Mouse (Mus musculus): ENCODE results near the gene Rubcnl. TPM values are rescaled to one million over a fixed set of nuclear protein-coding genes. Genes with fewer than 3 reads are reported as not detected.

The Rubcnl gene
- polyA plus RNA-seq, 1 experiment from 2014 or later, result 0.18 TPM

DNA sequence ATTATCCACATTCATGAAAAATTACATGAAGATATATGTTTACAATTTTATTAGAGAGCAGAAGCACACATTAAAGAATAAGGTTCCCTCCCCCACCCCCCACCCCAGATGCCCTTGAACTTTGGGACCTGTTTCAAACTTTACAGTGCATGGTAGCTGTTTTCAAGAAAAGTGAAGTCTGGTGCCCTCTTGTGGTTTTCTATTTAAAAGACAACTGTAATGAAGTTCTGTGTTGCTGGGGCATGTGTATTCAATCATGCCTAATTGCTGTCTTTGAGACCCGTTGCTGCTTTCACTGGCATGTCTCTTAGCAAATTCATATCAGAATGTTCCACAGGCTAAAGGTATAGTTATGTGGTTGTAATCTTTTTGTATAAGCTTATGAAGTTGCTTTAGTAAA is 25.3 kb upstream of the Rubcnl start:
- no peak overlapping the region for H3K9ac ChIP-seq
- no peaks in the 10 kb centered on the region for H3K4me1 ChIP-seq
- peak; percentile 23; the same call in 1 of the 2 replicates for ATAC-seq (ENCODE audit: low FRiP score)
- no peak overlapping the region for H3K4me2 ChIP-seq
- H3K36me3 ChIP-seq (replicated peaks), result no peaks in the 10 kb centered on the region
- no peak overlapping the region for H3K27ac ChIP-seq
- no peaks in the 10 kb centered on the region for H3K9me3 ChIP-seq
- no peaks in the 10 kb centered on the region for H3K27me3 ChIP-seq
- WGBS, result 3% methylated on average over 1 of the region's 1 CpGs
- no peak overlapping the region for H3K4me3 ChIP-seq (replicated peaks)

DNA sequence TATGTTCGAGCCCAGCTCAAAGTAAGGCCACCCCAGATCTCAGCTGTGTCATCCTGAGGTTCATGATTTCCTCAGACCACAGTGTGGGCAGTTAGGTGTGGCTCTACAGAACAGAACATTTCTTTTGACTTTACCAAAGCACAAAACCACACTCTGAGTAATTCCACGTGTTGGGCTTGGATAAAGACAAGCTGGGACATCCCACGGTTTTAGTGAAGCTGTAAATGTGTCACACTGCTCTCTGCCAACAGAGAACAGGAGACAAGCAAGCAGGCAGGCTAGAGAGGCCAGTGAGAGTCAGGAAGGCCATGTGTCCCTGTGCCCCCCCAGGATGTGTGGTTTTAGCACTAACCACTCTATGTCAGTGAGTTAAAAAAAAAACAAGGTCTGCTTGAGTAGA is 19.3 kb upstream of the Rubcnl start:
- H3K36me3 ChIP-seq (replicated peaks), result no peaks in the 10 kb centered on the region
- no peaks in the 10 kb centered on the region; the same call in 1 of the 2 replicates for H3K27me3 ChIP-seq
- no peaks in the 10 kb centered on the region for H3K9me3 ChIP-seq
- no peaks in the 10 kb centered on the region for H3K4me1 ChIP-seq
- H3K9ac ChIP-seq, result no peak overlapping the region
- no peak overlapping the region for H3K27ac ChIP-seq
- WGBS, result 86% methylated on average over 3 of the region's 3 CpGs
- H3K4me3 ChIP-seq (replicated peaks), result no peak overlapping the region
- no peak overlapping the region for H3K4me2 ChIP-seq
- no peak for ATAC-seq (ENCODE audit: low FRiP score)

DNA sequence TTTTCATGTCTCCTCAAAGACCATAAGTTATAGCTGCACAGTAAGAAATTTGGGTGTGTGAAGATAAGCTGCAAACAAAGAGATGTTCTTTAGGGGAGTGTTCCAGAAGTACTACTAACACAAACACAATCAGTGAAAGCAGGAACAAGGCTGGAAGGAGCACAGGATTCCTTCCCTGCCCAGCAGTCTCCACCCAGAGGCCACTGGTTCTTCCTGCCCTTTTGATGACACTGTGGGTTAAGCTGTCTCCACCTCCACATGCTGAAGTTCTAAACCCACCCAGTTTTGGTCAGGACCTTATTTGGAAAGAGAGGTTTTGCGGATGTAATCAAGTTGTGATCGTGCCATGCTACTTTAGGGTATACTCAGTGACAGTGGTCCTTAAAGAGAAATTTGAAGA is 18.8 kb upstream of the Rubcnl start:
- no peaks in the 10 kb centered on the region for H3K4me1 ChIP-seq
- 90% methylated on average over 2 of the region's 2 CpGs for WGBS
- no peak overlapping the region for H3K9ac ChIP-seq
- no peak overlapping the region for H3K4me3 ChIP-seq (replicated peaks)
- H3K27me3 ChIP-seq, result no peaks in the 10 kb centered on the region; the same call in 1 of the 2 replicates
- no peaks in the 10 kb centered on the region for H3K36me3 ChIP-seq (replicated peaks)
- no peak overlapping the region for H3K4me2 ChIP-seq
- no peak overlapping the region for H3K27ac ChIP-seq
- ATAC-seq (ENCODE audit: low FRiP score), result no peak
- H3K9me3 ChIP-seq, result no peaks in the 10 kb centered on the region

GRCm38 (mm10) chr14:75001364-75001763 is 14.5 kb upstream of the Rubcnl start:
- Histone ChIP-seq H3K9ac (no peak overlapping the region), H3K4me3 (replicated peaks) (no peak overlapping the region), H3K27ac (no peak overlapping the region), H3K4me2 (no peak overlapping the region), H3K4me1 (no peaks in the 10 kb centered on the region), H3K36me3 (replicated peaks) (no peaks in the 10 kb centered on the region), H3K9me3 (no peaks in the 10 kb centered on the region), H3K27me3 (no peaks in the 10 kb centered on the region; the same call in 1 of the 2 replicates)
- ATAC-seq (ENCODE audit: low FRiP score), result no peak
- WGBS, result 87% methylated on average over 6 of the region's 6 CpGs

DNA sequence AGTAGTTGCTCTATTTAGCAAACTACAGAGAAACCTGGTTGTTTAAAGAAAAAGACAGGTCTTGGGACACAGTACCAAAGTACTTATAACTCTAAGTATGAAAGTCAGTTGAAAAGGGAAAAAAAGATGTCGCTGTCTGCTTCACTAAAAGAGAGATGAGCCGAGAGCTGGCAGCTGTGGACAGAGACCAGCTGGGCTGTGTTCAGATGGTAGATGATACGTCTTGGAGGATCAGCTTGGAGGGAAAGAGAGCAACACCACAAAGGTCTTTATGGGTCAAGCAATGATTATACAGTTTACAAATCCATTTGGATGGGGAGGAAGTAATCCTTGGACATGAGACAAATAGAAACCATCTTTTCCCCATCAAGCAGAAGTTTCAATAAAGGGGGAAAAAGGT is 12.5 kb upstream of the Rubcnl start:
- Histone ChIP-seq H3K4me1 (no peaks in the 10 kb centered on the region), H3K27me3 (no peaks in the 10 kb centered on the region), H3K36me3 (replicated peaks) (no peaks in the 10 kb centered on the region), H3K27ac (no peak overlapping the region), H3K9me3 (no peaks in the 10 kb centered on the region), H3K9ac (no peak overlapping the region), H3K4me2 (no peak overlapping the region), H3K4me3 (replicated peaks) (no peak overlapping the region)
- 85% methylated on average over 3 of the region's 3 CpGs for WGBS
- no peak for ATAC-seq (ENCODE audit: low FRiP score)

DNA sequence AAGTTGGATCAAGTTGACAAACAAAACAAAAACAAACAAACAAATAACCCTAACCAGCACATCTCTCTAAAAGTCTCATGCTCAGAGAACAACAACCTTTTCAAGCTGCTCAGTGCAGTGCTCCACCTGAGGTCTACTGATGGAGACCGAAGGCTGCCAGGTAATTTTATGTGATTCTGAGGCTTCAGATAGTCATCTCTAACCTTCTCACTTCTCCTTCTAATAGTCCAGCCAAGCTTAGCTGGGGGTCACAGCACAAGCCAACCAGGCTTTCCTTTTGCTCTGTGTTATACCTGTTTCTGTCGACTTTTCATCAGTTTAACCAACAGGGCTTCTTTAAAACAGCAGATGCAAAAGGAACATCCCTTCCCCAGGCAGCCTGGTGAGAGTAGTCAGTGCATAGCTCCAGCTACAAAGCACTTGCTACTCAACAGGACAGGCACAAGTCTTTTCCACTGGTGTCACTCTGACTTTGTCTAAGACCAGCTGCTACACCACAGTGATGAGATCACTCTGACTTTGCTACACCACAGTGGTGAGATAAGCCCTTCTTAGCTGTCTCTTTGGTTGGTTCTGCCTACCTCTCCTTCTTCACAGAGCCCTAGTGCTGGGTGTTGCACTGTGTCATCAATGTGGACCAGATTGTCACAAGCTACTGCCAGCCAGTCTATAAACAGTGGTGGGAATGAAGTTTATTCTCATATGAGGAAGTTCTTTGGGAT is 10.2 kb upstream of the Rubcnl start:
- WGBS, result 85% methylated on average over 2 of the region's 2 CpGs
- no peak overlapping the region for H3K27ac ChIP-seq
- no peak for ATAC-seq (ENCODE audit: low FRiP score)
- no peaks in the 10 kb centered on the region for H3K4me1 ChIP-seq
- no peak overlapping the region for H3K9ac ChIP-seq
- no peaks in the 10 kb centered on the region for H3K27me3 ChIP-seq
- H3K9me3 ChIP-seq, result no peaks in the 10 kb centered on the region
- H3K4me3 ChIP-seq (replicated peaks), result no peak overlapping the region
- no peaks in the 10 kb centered on the region for H3K36me3 ChIP-seq (replicated peaks)
- H3K4me2 ChIP-seq, result no peak overlapping the region

- Histone ChIP-seq H3K27ac (no peak overlapping the region), H3K9ac (no peak overlapping the region), H3K4me2 (no peak overlapping the region), H3K9me3 (no peaks in the 10 kb centered on the region), H3K36me3 (replicated peaks) (no peaks in the 10 kb centered on the region), H3K4me3 (replicated peaks) (no peak overlapping the region), H3K4me1 (peaks cover 5% of the 10 kb centered on the region; the same call in 1 of the 2 replicates), H3K27me3 (no peaks in the 10 kb centered on the region)
- no peak for ATAC-seq (ENCODE audit: low FRiP score)
- WGBS, result 71% methylated on average over 4 of the region's 4 CpGs
These were observed 5.5 kb upstream of the Rubcnl start for GRCm38 (mm10) chr14:75010346-75010745.

GRCm38 (mm10) chr14:75010986-75011655 is 4.7 kb upstream of the Rubcnl start:
- Histone ChIP-seq H3K4me3 (replicated peaks) (no peak overlapping the region), H3K4me1 (peaks cover 5% of the 10 kb centered on the region; the same call in 1 of the 2 replicates), H3K27ac (no peak overlapping the region), H3K9ac (no peak overlapping the region), H3K27me3 (no peaks in the 10 kb centered on the region), H3K9me3 (no peaks in the 10 kb centered on the region), H3K4me2 (no peak overlapping the region), H3K36me3 (replicated peaks) (no peaks in the 10 kb centered on the region)
- ATAC-seq (ENCODE audit: low FRiP score), result no peak
- 41% methylated on average over 8 of the region's 8 CpGs for WGBS

DNA sequence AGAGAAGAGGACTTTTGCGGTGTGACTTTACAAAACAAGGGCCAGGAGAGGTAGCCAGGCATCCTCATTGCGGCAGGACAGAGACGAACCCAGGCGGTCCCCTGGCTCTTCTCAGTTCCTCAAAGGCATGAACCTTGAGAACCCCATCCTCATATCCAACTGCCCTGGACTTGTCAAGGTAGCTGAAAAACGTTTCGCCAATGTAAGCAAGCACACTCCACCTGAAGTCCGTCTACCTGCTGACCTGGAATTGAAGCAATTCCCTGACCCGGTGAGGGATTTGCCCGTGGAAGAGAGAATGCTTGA is 841 bp downstream of the Rubcnl start:
- H3K27ac ChIP-seq, result no peak overlapping the region
- no peak for ATAC-seq (ENCODE audit: low FRiP score)
- WGBS, result 68% methylated on average over 9 of the region's 9 CpGs
- H3K4me1 ChIP-seq, result peaks cover 4% of the 10 kb centered on the region; the same call in 1 of the 2 replicates
- H3K9me3 ChIP-seq, result no peaks in the 10 kb centered on the region
- H3K27me3 ChIP-seq, result no peaks in the 10 kb centered on the region
- H3K4me3 ChIP-seq (replicated peaks), result peak overlapping the region; percentile 56
- H3K9ac ChIP-seq, result no peak overlapping the region
- peak overlapping the region; percentile 87 for H3K4me2 ChIP-seq
- no peaks in the 10 kb centered on the region for H3K36me3 ChIP-seq (replicated peaks)

- Histone ChIP-seq H3K27ac (no peak overlapping the region), H3K36me3 (replicated peaks) (no peaks in the 10 kb centered on the region), H3K9me3 (no peaks in the 10 kb centered on the region), H3K4me1 (peaks cover 4% of the 10 kb centered on the region; the same call in 1 of the 2 replicates), H3K4me3 (replicated peaks) (no peak overlapping the region), H3K9ac (no peak overlapping the region), H3K4me2 (no peak overlapping the region), H3K27me3 (no peaks in the 10 kb centered on the region)
- WGBS, result 85% methylated on average over 7 of the region's 7 CpGs
- no peak for ATAC-seq (ENCODE audit: low FRiP score)
These were observed 1.4 kb downstream of the Rubcnl start for GRCm38 (mm10) chr14:75017277-75017676.

- H3K27me3 ChIP-seq, result no peaks in the 10 kb centered on the region
- WGBS, result 93% methylated on average over 18 of the region's 18 CpGs
- ATAC-seq (ENCODE audit: low FRiP score), result no peak
These were observed 2.3 kb downstream of the Rubcnl start for GRCm38 (mm10) chr14:75017877-75018825.

DNA sequence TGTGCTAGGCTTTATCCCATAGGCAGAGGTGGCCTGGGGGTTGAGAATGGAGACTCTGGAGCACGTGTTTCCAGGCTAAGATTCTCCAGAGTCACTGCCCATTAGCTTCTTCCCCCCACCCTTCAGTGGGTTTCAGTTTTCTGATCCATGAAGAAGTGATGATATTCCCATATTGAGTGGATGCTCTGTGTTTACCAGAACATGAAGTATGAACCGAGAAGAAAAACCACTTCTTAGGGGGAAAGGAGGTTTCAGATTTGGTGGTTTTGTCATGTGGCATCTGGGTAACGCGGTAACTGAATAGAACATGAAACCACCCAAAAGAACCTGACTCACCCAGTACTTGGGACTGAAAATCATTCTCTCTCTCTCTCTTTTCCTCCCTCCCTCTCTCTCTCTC is 3.0 kb downstream of the Rubcnl start:
- no peak overlapping the region for H3K27ac ChIP-seq
- ATAC-seq (ENCODE audit: low FRiP score), result no peak
- peaks cover 4% of the 10 kb centered on the region; the same call in 1 of the 2 replicates for H3K4me1 ChIP-seq
- WGBS, result 75% methylated on average over 4 of the region's 4 CpGs
- no peak overlapping the region for H3K4me3 ChIP-seq (replicated peaks)
- no peaks in the 10 kb centered on the region for H3K9me3 ChIP-seq
- no peak overlapping the region for H3K4me2 ChIP-seq
- H3K27me3 ChIP-seq, result no peaks in the 10 kb centered on the region
- H3K9ac ChIP-seq, result no peak overlapping the region
- H3K36me3 ChIP-seq (replicated peaks), result no peaks in the 10 kb centered on the region

More at GRCm38 (mm10) chr14:75017877-75018825, 2.3 kb downstream of the Rubcnl start:
- H3K36me3 ChIP-seq (replicated peaks), result no peaks in the 10 kb centered on the region
- peaks cover 4% of the 10 kb centered on the region; the same call in 1 of the 2 replicates for H3K4me1 ChIP-seq
- H3K4me2 ChIP-seq, result no peak overlapping the region
- H3K9me3 ChIP-seq, result no peaks in the 10 kb centered on the region
- no peak overlapping the region for H3K4me3 ChIP-seq (replicated peaks)
- H3K9ac ChIP-seq, result no peak overlapping the region
- no peak overlapping the region for H3K27ac ChIP-seq
